Mouse (Mus musculus) liver, embryonic 14.5 days (tissue): ENCODE results near the gene Hal. TPM values are rescaled to one million over a fixed set of nuclear protein-coding genes. Genes with fewer than 3 reads are reported as not detected.

Experiments
- ATAC-seq: fragments of 200-750 bp; cut with Nextera tagmentation; 2 replicates; pipeline ENCODE4 v1.8.0; 2017; ENCODE audit warnings: moderate number of reproducible peaks, mild to moderate bottlenecking, moderate library complexity; ENCODE audit not compliant: insufficient read depth
- DNase-seq, 3 experiments: peaks; one replicate each; pipeline ENCODE4 v3.0.0-alpha.2; 2012 to 2013; ENCODE audit warnings: low read depth in 3 of 3, low spot score in 3 of 3
- H3K27ac ChIP-seq: fragments of 300-500 bp; sonication (generic); 2 replicates; pipeline ENCODE4 v1.5.1; 2014; ENCODE audit warnings: moderate library complexity, mild to moderate bottlenecking, control low read depth, inconsistent platforms
- H3K27me3 ChIP-seq: fragments of 300-500 bp; sonication (generic); 2 replicates; pipeline ENCODE4 v1.6.1; 2014; ENCODE audit warnings: mild to moderate bottlenecking, low read length, moderate library complexity; ENCODE audit not compliant: control insufficient read depth, insufficient read depth
- H3K36me3 ChIP-seq: fragments of 300-500 bp; sonication (generic); replicated peaks from 2 replicates; pipeline ENCODE4 v1.6.1; 2014; ENCODE audit warnings: low read depth; ENCODE audit not compliant: control insufficient read depth, insufficient read depth
- H3K4me1 ChIP-seq, 2 experiments: fragments of 200-500 bp in 1 of 2; fragments of 300-500 bp in 1 of 2; sonication (generic) in 1 of 2; replicated peaks; 2 replicates each; pipeline ENCODE4 v1.6.1; 2012 to 2014; ENCODE audit warnings: antibody characterized with exemption in 1 of 2, inconsistent platforms in 1 of 2, low read length in 1 of 2; ENCODE audit not compliant: control insufficient read depth in 2 of 2, insufficient read depth in 2 of 2
- H3K4me2 ChIP-seq: fragments of 300-500 bp; sonication (generic); 2 replicates; pipeline ENCODE4 v1.6.1; 2014; ENCODE audit warnings: low read depth, mild to moderate bottlenecking, control low read depth, moderate library complexity
- H3K4me3 ChIP-seq, 2 experiments: fragments of 200-500 bp in 1 of 2; fragments of 300-500 bp in 1 of 2; sonication (generic) in 1 of 2; 2 replicates each; pipeline ENCODE4 v1.5.1; 2012 to 2014; ENCODE audit warnings: low read depth in 2 of 2, low read length in 2 of 2, mild to moderate bottlenecking in 2 of 2, control low read depth in 1 of 2, inconsistent platforms in 1 of 2, moderate library complexity in 1 of 2; ENCODE audit not compliant: insufficient read depth in 1 of 2
- H3K9ac ChIP-seq: fragments of 300-500 bp; sonication (generic); replicated peaks from 2 replicates; pipeline ENCODE4 v1.6.1; 2014; ENCODE audit warnings: mild to moderate bottlenecking, control low read depth, moderate library complexity
- H3K9me3 ChIP-seq: fragments of 300-500 bp; sonication (generic); 2 replicates; pipeline ENCODE4 v1.6.1; 2016; ENCODE audit warnings: low read length, mixed read lengths; ENCODE audit not compliant: control insufficient read depth
- CTCF ChIP-seq: IDR thresholded peaks from 2 replicates; pipeline ENCODE4 v1.5.1; 2016; ENCODE audit warnings: antibody characterized with exemption, low read depth, control low read depth
- EP300 ChIP-seq: IDR thresholded peaks from 2 replicates; pipeline ENCODE4 v1.6.1; 2016; ENCODE audit warnings: antibody characterized with exemption, low read depth
- WGBS: fragments of 180-500 bp; shearing (Covaris S2); extraction: QIAGEN DNeasy Blood & Tissue Kit; methylation state at CpG from one replicate; pipeline ENCODE4 v1.1.7; 2014; ENCODE audit not compliant: insufficient replicate concordance; 5-methylcytosine and 5-hydroxymethylcytosine counted together
- polyA plus RNA-seq, 2 experiments: library from polyadenylated mRNA; depleted of rRNA in 1 of 2; stranded (reverse) in 1 of 2; unstranded in 1 of 2; fragments of >200 nt; fragmentation: Nextera tagmentation in 1 of 2; extraction: Ambion mirVana in 1 of 2; gene quantifications; 2 replicates each; pipeline versions ENCODE4 v1.2.1 to v1.2.3; 2012 to 2014

The Hal gene
- polyA plus RNA-seq (2012; rRNA removed) (1.5 and 2.1 TPM in 2 replicates), polyA plus RNA-seq (2014; fragmentation: Nextera tagmentation; extraction: Ambion mirVana) (4.7 and 5.6 TPM in 2 replicates)

DNA sequence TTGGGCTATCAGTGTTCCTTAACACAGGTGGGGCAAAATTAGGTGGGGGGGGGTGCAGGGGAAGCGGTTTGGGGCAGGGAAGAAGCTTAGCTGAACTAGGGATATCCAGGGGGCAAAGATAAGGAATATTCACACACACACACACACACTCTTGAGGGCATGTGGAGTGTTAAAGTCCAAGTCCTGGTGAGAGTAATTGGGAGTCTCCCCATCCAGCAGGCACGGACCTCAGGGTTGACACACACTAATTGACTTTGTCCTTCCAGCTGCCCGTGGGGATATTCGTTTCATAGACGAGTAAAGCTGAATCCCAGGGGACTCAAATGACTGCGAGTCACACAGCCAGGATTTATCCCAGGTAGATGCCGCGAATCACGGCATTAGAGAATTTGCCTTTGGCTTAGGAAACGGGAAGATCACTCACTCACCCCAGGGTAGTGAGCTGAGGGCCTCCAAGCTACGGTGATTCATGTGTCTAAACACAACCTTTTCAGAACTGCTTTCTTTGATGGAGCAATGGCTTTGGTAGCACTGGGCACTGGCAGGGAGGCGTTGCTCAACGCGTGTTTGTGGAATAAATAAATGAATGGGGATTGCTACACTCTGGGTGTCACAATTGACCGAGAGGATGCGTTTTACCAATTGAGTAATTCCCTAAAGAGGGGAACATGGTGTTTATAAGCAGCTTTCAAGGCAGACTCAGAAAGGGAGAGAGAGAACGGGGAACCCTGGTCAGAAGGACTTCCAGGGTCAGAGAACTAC, at the start of gene Hal:
TSS of gene Hal (plus strand) at position 703 of the 762 bp plus-strand sequence.
- Histone ChIP-seq H3K9me3 (no peaks in the 10 kb centered on the region), H3K27me3 (no peaks in the 10 kb centered on the region), H3K9ac (no peak within 1 kb of the TSS), H3K27ac (no peak within 1 kb of the TSS), H3K36me3 (peaks cover 5% of the 10 kb centered on the region), H3K4me3 (no peak within 1 kb of the TSS), H3K4me2 (no peak within 1 kb of the TSS), H3K4me1 (peaks cover 0 to 9% of the 10 kb centered on the region in 2 experiments; a peak in 2 of 4 replicates)
- peak; percentile 21; the same call in 1 of the 2 replicates for ATAC-seq
- WGBS, result 60% methylated on average over 17 of the region's 17 CpGs
- TF ChIP-seq CTCF (no peak), EP300 (no peak)
- peak in 2 of 3 experiments; percentile 6 to 26 for DNase-seq

DNA sequence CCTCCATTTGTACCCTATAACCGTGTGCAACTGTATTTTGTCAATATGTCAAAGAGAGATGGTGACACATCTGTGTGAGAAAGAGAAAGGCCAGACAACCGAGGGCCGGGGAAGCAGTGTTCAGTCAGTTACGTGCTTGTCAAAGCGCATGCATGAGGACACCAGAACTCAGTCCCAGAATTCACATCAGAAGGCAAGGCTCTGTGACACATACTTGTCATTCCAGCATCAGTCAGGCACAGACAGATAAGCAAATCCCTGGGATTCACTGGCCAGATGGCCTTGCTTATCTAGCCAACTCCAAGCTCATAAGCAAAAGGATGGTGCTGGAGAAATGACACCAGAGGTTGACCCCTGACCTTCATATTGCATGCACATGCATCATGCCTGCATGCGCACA, 47.1 kb upstream of the Hal start:
- Histone ChIP-seq H3K4me1 (peaks cover 3 to 6% of the 10 kb centered on the region in 2 experiments; a peak in 3 of 4 replicates), H3K9ac (no peak overlapping the region), H3K27me3 (no peaks in the 10 kb centered on the region), H3K4me3 (no peak overlapping the region), H3K36me3 (no peaks in the 10 kb centered on the region), H3K9me3 (no peaks in the 10 kb centered on the region), H3K27ac (no peak overlapping the region), H3K4me2 (no peak overlapping the region)
- 67% methylated on average over 6 of the region's 6 CpGs for WGBS
- TF ChIP-seq CTCF (no peak), EP300 (no peak)
- DNase-seq (no peak), ATAC-seq (no peak)

DNA sequence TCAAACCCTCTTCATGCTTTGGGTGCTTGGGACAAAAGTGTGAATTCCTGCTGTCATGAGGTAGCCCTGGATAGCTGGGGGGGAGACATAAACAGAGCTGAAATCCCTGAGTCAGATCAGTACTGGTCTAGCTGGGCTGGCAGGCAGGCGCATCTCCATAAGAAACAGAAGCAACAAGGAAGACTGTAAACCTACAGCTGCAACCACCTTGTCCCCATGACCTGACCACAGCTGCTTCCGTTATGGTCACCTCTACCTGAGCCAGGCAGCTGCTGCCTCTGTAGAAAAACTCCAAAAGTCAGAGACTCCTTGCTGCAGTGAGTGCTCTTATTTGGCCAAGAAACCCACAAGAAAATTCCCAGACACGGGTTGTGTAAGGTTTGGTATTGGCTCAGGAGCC, 46.4 kb upstream of the Hal start:
- H3K4me2 ChIP-seq, result no peak overlapping the region
- peaks cover 3 to 6% of the 10 kb centered on the region in 2 experiments; a peak in 3 of 4 replicates for H3K4me1 ChIP-seq
- no peak overlapping the region for H3K9ac ChIP-seq
- DNase-seq (no peak), ATAC-seq (no peak)
- no peaks in the 10 kb centered on the region for H3K36me3 ChIP-seq
- H3K9me3 ChIP-seq, result no peaks in the 10 kb centered on the region
- H3K27me3 ChIP-seq, result no peaks in the 10 kb centered on the region
- no peak for TF ChIP-seq CTCF
- no peak for TF ChIP-seq EP300
- no peak overlapping the region for H3K4me3 ChIP-seq
- WGBS, result 60% methylated on average over 3 of the region's 3 CpGs
- H3K27ac ChIP-seq, result no peak overlapping the region

DNA sequence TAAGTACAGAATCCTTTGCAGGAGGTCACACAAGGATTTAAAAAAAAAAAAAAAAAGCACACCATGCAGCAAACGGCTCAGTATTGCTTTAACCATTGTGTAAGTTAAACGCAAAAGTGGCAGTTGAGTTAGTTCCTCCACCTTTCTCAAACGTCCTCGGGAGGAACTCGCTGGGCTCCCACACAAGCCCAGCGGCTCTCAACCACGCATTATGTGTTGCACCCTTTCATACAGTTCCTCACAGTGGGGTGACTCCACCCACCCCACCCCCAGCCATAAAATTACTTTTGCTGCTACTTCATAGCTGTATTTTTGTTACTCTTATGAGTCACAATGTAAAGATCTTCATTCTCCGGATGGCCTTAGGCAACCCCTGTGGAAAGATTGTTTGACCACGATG, 44.2 kb upstream of the Hal start:
- Histone ChIP-seq H3K4me2 (no peak overlapping the region), H3K36me3 (no peaks in the 10 kb centered on the region), H3K27ac (no peak overlapping the region), H3K27me3 (no peaks in the 10 kb centered on the region), H3K4me1 (no peaks in the 10 kb centered on the region), H3K9me3 (no peaks in the 10 kb centered on the region), H3K4me3 (no peak overlapping the region), H3K9ac (no peak overlapping the region)
- no peak for TF ChIP-seq CTCF
- no peak for TF ChIP-seq EP300
- DNase-seq, result no peak
- ATAC-seq, result no peak
- 27% methylated on average over 9 of the region's 9 CpGs for WGBS

GRCm38 (mm10) chr10:93447398-93447797, 41.2 kb upstream of the Hal start:
- DNase-seq (no peak), ATAC-seq (no peak)
- H3K4me1 ChIP-seq, result peaks cover 0 to 3% of the 10 kb centered on the region in 2 experiments; a peak in 2 of 4 replicates
- no peak overlapping the region for H3K4me3 ChIP-seq
- TF ChIP-seq EP300, result no peak
- TF ChIP-seq CTCF, result no peak
- H3K27me3 ChIP-seq, result no peaks in the 10 kb centered on the region
- WGBS, result 53% methylated on average over 10 of the region's 10 CpGs
- H3K9me3 ChIP-seq, result no peaks in the 10 kb centered on the region
- no peak overlapping the region for H3K4me2 ChIP-seq
- H3K27ac ChIP-seq, result no peak overlapping the region
- no peaks in the 10 kb centered on the region for H3K36me3 ChIP-seq
- H3K9ac ChIP-seq, result no peak overlapping the region
